Mouse (Mus musculus): Measurements from ENCODE around the gene Rell1. TPM values are rescaled to one million over a fixed set of nuclear protein-coding genes. Genes with fewer than 3 reads are reported as not detected.
A peak's percentile ranks its signal among the peaks of the same experiment; 100 is the strongest.

Gene Rell1
- polyA plus RNA-seq, 1 experiment from 2014 or later, result 9.1 TPM

- no peaks in the 10 kb centered on the region for H3K9me3 ChIP-seq (replicated peaks; ENCODE audit: control insufficient read depth, low read length)
- H3K27me3 ChIP-seq (ENCODE audit: control insufficient read depth, insufficient read depth, low read depth, low read length), result no peaks in the 10 kb centered on the region
- H3K4me1 ChIP-seq (ENCODE audit: control insufficient read depth, low read depth, low read length), result peaks cover 31% of the 10 kb centered on the region
- H3K27ac ChIP-seq (ENCODE audit: low read length), result peak overlapping the region; percentile 28
- no peak for ATAC-seq (ENCODE audit: low read depth)
- H3K4me3 ChIP-seq (ENCODE audit: low read depth, low read length), result no peak overlapping the region
- WGBS (ENCODE audit: insufficient replicate concordance), result 5% methylated on average over 7 of the region's 7 CpGs
- no peaks in the 10 kb centered on the region for H3K36me3 ChIP-seq (ENCODE audit: control insufficient read depth, insufficient read depth)
- H3K9ac ChIP-seq (ENCODE audit: low read depth, low read length), result no peak overlapping the region
- peak overlapping the region; percentile 19; the same call in 1 of the 2 replicates for H3K4me2 ChIP-seq (ENCODE audit: low read depth, low read length)
Measured at GRCm38 (mm10) chr5:63970281-63970732, 1.6 kb upstream of the Rell1 start.

GRCm38 (mm10) chr5:63969476-63970112, 897 bp upstream of the Rell1 start:
- H3K36me3 ChIP-seq (ENCODE audit: control insufficient read depth, insufficient read depth), result no peaks in the 10 kb centered on the region
- 28% methylated on average over 5 of the region's 5 CpGs for WGBS (ENCODE audit: insufficient replicate concordance)
- peak overlapping the region; percentile 85 for H3K4me3 ChIP-seq (ENCODE audit: low read depth, low read length)
- H3K4me1 ChIP-seq (ENCODE audit: control insufficient read depth, low read depth, low read length), result peaks cover 31% of the 10 kb centered on the region
- H3K9ac ChIP-seq (ENCODE audit: low read depth, low read length), result peak overlapping the region; percentile 57
- no peak for ATAC-seq (ENCODE audit: low read depth)
- H3K9me3 ChIP-seq (replicated peaks; ENCODE audit: control insufficient read depth, low read length), result no peaks in the 10 kb centered on the region
- no peaks in the 10 kb centered on the region for H3K27me3 ChIP-seq (ENCODE audit: control insufficient read depth, insufficient read depth, low read depth, low read length)
- H3K4me2 ChIP-seq (ENCODE audit: low read depth, low read length), result peak overlapping the region; percentile 84
- H3K27ac ChIP-seq (ENCODE audit: low read length), result peak overlapping the region; percentile 72

GRCm38 (mm10) chr5:63967591-63968141, 1.0 kb downstream of the Rell1 start:
- Histone ChIP-seq H3K36me3 (ENCODE audit: control insufficient read depth, insufficient read depth) (no peaks in the 10 kb centered on the region), H3K27me3 (ENCODE audit: control insufficient read depth, insufficient read depth, low read depth, low read length) (no peaks in the 10 kb centered on the region), H3K4me1 (ENCODE audit: control insufficient read depth, low read depth, low read length) (peaks cover 31% of the 10 kb centered on the region), H3K4me3 (ENCODE audit: low read depth, low read length) (peak overlapping the region; percentile 85), H3K27ac (ENCODE audit: low read length) (peak overlapping the region; percentile 80), H3K4me2 (ENCODE audit: low read depth, low read length) (peak overlapping the region; percentile 84), H3K9ac (ENCODE audit: low read depth, low read length) (peak overlapping the region; percentile 80), H3K9me3 (replicated peaks; ENCODE audit: control insufficient read depth, low read length) (no peaks in the 10 kb centered on the region)
- ATAC-seq (ENCODE audit: low read depth), result no peak
- 6% methylated on average over 12 of the region's 12 CpGs for WGBS (ENCODE audit: insufficient replicate concordance)

GRCm38 (mm10) chr5:63966379-63966778, 2.3 kb downstream of the Rell1 start:
- Histone ChIP-seq H3K27me3 (ENCODE audit: control insufficient read depth, insufficient read depth, low read depth, low read length) (no peaks in the 10 kb centered on the region), H3K36me3 (ENCODE audit: control insufficient read depth, insufficient read depth) (no peaks in the 10 kb centered on the region), H3K9ac (ENCODE audit: low read depth, low read length) (no peak overlapping the region), H3K4me2 (ENCODE audit: low read depth, low read length) (peak overlapping the region; percentile 84), H3K9me3 (replicated peaks; ENCODE audit: control insufficient read depth, low read length) (no peaks in the 10 kb centered on the region), H3K4me3 (ENCODE audit: low read depth, low read length) (no peak overlapping the region), H3K27ac (ENCODE audit: low read length) (no peak overlapping the region), H3K4me1 (ENCODE audit: control insufficient read depth, low read depth, low read length) (peaks cover 31% of the 10 kb centered on the region)
- ATAC-seq (ENCODE audit: low read depth), result no peak
- 57% methylated on average over 4 of the region's 4 CpGs for WGBS (ENCODE audit: insufficient replicate concordance)

GRCm38 (mm10) chr5:63965946-63966345, 2.8 kb downstream of the Rell1 start:
- Histone ChIP-seq H3K27ac (ENCODE audit: low read length) (no peak overlapping the region), H3K4me1 (ENCODE audit: control insufficient read depth, low read depth, low read length) (peaks cover 29% of the 10 kb centered on the region), H3K4me3 (ENCODE audit: low read depth, low read length) (no peak overlapping the region), H3K4me2 (ENCODE audit: low read depth, low read length) (peak overlapping the region; percentile 36; the same call in 1 of the 2 replicates), H3K9ac (ENCODE audit: low read depth, low read length) (no peak overlapping the region), H3K36me3 (ENCODE audit: control insufficient read depth, insufficient read depth) (no peaks in the 10 kb centered on the region), H3K27me3 (ENCODE audit: control insufficient read depth, insufficient read depth, low read depth, low read length) (no peaks in the 10 kb centered on the region), H3K9me3 (replicated peaks; ENCODE audit: control insufficient read depth, low read length) (no peaks in the 10 kb centered on the region)
- no peak for ATAC-seq (ENCODE audit: low read depth)
- 76% methylated on average over 1 of the region's 1 CpGs for WGBS (ENCODE audit: insufficient replicate concordance)

- Histone ChIP-seq H3K27me3 (ENCODE audit: control insufficient read depth, insufficient read depth, low read depth, low read length) (no peaks in the 10 kb centered on the region), H3K36me3 (ENCODE audit: control insufficient read depth, insufficient read depth) (no peaks in the 10 kb centered on the region), H3K4me1 (ENCODE audit: control insufficient read depth, low read depth, low read length) (peaks cover 18% of the 10 kb centered on the region), H3K9ac (ENCODE audit: low read depth, low read length) (no peak overlapping the region), H3K4me2 (ENCODE audit: low read depth, low read length) (peak overlapping the region; percentile 33), H3K4me3 (ENCODE audit: low read depth, low read length) (no peak overlapping the region), H3K27ac (ENCODE audit: low read length) (0 out of 2 replicates have a peak overlapping the region, but pooled peaks have one; percentile 34), H3K9me3 (replicated peaks; ENCODE audit: control insufficient read depth, low read length) (no peaks in the 10 kb centered on the region)
- 59% methylated on average over 8 of the region's 8 CpGs for WGBS (ENCODE audit: insufficient replicate concordance)
- no peak for ATAC-seq (ENCODE audit: low read depth)
Measured at GRCm38 (mm10) chr5:63964576-63964975, 4.1 kb downstream of the Rell1 start.

GRCm38 (mm10) chr5:63961726-63962125, 7.0 kb downstream of the Rell1 start:
- no peak overlapping the region for H3K9ac ChIP-seq (ENCODE audit: low read depth, low read length)

GRCm38 (mm10) chr5:63960565-63960964, 8.1 kb downstream of the Rell1 start:
- Histone ChIP-seq H3K27me3 (ENCODE audit: control insufficient read depth, insufficient read depth, low read depth, low read length) (no peaks in the 10 kb centered on the region), H3K4me3 (ENCODE audit: low read depth, low read length) (no peak overlapping the region), H3K9me3 (replicated peaks; ENCODE audit: control insufficient read depth, low read length) (no peaks in the 10 kb centered on the region), H3K36me3 (ENCODE audit: control insufficient read depth, insufficient read depth) (no peaks in the 10 kb centered on the region), H3K9ac (ENCODE audit: low read depth, low read length) (no peak overlapping the region), H3K4me2 (ENCODE audit: low read depth, low read length) (no peak overlapping the region), H3K4me1 (ENCODE audit: control insufficient read depth, low read depth, low read length) (no peaks in the 10 kb centered on the region; the same call in 1 of the 2 replicates), H3K27ac (ENCODE audit: low read length) (no peak overlapping the region)
- WGBS (ENCODE audit: insufficient replicate concordance), result 70% methylated on average over 10 of the region's 10 CpGs
- no peak for ATAC-seq (ENCODE audit: low read depth)

More at GRCm38 (mm10) chr5:63961726-63962125, 7.0 kb downstream of the Rell1 start:
- WGBS (ENCODE audit: insufficient replicate concordance), result 66% methylated on average over 10 of the region's 10 CpGs
- Histone ChIP-seq H3K4me1 (ENCODE audit: control insufficient read depth, low read depth, low read length) (peaks cover 4% of the 10 kb centered on the region), H3K27me3 (ENCODE audit: control insufficient read depth, insufficient read depth, low read depth, low read length) (no peaks in the 10 kb centered on the region), H3K4me2 (ENCODE audit: low read depth, low read length) (no peak overlapping the region), H3K4me3 (ENCODE audit: low read depth, low read length) (no peak overlapping the region), H3K27ac (ENCODE audit: low read length) (no peak overlapping the region), H3K36me3 (ENCODE audit: control insufficient read depth, insufficient read depth) (no peaks in the 10 kb centered on the region), H3K9me3 (replicated peaks; ENCODE audit: control insufficient read depth, low read length) (no peaks in the 10 kb centered on the region)
- no peak for ATAC-seq (ENCODE audit: low read depth)

All from liver, embryonic 16.5 days (tissue).